Mouse (Mus musculus): Measurements from ENCODE around the gene Sorcs2. TPM values are rescaled to one million over a fixed set of nuclear protein-coding genes. Genes with fewer than 3 reads are reported as not detected.

Gene Sorcs2
- polyA plus RNA-seq, 1 experiment from 2014 or later, result 14.8 TPM

DNA sequence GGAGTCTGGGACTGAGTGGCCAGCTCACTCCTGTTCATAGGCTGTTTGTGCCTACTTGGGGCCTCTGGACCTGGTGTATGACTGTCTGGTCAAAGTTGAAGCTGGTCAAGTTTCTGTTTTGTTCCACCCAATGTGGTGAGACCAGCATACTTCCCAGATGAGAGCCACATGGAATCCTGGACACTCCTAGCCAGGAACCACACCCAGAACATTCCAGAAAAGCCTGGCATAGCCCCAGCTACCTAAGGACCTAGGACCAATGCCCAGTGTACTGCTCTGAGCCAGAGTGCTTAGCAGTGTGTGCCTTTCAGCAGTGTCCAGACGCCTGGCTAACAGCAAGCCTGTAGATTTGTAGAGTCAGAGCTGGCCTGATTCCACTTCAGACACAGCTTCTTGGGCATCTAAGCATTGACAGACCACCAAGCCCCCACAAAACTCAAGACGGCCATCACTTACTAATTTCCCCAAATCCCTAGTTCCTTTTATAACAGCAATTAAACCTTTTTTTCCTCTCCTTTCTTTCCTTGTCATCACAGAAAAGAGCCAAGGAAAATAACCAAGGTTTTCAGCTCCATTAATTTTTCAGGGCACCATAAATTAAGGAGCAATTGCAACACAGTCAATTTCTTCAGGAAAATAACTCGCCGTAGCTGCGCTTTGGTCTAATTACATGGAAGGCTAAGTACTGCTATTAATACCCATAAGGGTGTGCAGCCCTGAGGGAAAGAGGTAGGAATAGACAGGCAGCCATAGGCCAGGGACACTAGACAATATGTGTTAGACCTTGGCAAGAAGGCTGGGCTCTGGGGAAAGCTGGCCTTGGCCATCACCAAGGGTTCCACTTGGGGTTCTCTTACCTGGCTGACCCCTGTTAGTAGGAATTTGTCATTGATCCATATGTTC, 322.5 kb downstream of the Sorcs2 start:
- Histone ChIP-seq H3K9me3 (no peaks in the 10 kb centered on the region), H3K9ac (no peak overlapping the region), H3K36me3 (no peaks in the 10 kb centered on the region), H3K27ac (no peak overlapping the region), H3K4me3 (no peak overlapping the region), H3K27me3 (no peaks in the 10 kb centered on the region), H3K4me1 (no peaks in the 10 kb centered on the region), H3K4me2 (no peak overlapping the region)
- no peak for ATAC-seq (ENCODE audit: insufficient number of reproducible peaks, insufficient read depth, low FRiP score, low TSS enrichment, low read depth)
- WGBS, result 82% methylated on average over 5 of the region's 5 CpGs

DNA sequence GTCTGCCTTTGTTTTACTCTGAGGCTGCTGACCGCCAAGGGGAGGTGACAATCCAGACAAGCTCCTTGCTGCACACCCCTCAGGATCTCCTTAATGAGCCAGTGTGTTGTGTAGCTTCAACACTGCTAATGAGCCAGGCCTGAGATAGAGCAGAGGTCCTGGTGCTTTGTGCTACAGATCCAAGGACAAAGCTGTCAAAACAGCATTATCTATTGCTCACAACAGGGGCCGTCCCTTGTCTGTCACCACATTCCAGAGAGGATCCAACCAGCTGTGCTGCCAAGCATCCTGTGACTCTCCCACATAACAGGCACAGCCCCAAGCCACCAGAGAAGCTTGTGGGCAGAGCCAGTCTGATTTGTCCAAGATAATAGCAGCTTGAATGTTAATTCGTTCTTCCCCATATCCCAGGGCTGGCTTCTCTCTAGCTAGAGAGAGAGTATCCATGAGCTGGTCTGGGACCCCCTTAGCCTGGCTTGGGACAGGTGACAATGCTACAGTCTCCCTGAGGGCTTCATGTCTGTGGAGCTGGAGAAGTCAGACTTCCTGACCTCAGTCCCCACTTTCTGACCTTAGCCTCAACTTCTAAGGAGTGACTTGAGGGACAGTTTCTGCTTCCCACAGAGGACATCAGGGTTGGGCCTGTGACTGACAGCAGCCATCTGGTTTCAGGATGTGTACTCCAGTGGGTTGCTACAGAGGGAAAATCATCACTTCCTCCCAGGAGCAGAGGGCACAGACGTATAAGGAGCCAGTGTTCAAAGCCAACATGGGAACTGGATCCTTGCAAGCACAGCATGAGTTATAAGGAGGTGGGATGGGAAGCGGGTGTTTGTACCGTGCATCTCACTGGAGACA, 328.2 kb downstream of the Sorcs2 start:
- Histone ChIP-seq H3K36me3 (no peaks in the 10 kb centered on the region), H3K9me3 (no peaks in the 10 kb centered on the region), H3K27me3 (no peaks in the 10 kb centered on the region), H3K27ac (no peak overlapping the region), H3K9ac (no peak overlapping the region), H3K4me1 (peaks cover 22% of the 10 kb centered on the region), H3K4me2 (no peak overlapping the region), H3K4me3 (no peak overlapping the region)
- no peak for ATAC-seq (ENCODE audit: insufficient number of reproducible peaks, insufficient read depth, low FRiP score, low TSS enrichment, low read depth)
- WGBS, result 43% methylated on average over 6 of the region's 6 CpGs

DNA sequence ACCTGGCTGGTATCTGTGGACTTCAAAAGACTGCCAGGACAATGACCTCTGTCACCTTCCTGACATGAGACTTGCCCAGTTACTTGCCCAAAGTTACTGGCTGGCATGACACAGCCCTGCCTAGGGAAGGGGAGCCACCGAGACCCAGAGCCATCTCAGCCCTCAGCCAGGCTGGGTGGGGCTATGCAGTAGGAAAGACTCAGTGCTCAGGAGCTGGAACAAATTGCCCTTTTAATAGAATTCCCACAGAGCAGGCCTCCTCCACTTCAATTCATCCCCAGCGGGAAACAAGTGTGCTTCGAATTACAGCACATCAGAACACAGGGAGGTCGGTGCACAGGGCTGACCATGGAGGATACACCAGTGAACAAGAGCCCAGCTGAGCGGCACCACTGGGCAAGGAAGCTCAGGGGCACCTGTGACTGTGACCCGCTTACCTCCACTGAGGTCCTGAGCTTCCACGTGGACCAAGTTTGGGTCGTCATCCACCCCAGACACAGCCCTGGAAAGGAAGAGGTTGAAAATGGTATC, 330.2 kb downstream of the Sorcs2 start:
- 30% methylated on average over 8 of the region's 8 CpGs for WGBS
- Histone ChIP-seq H3K27ac (no peak overlapping the region), H3K9ac (no peak overlapping the region)

DNA sequence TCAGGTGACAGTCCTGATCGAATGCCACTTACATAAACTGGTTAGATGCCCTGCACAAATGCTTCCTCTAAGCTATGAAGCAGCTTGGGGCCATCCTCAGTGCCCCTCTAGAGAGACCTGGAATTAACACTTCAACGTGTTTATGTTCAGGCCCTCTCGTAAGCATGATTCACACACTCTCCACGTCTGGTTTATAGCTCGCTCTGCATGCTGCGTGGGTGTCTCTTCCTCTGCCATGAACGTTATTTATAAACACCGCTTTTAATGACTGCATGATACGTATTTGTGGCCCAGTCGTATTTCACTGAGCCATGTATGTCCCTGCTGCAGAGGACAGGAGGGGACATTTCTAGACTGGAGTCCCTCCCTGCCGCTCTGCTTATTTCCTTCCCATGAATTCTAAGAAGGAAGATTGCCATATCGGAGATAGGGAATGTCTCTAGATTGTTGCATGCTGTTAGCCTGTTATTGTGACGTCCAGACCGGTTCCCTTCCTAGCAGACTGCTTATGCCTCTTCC, 340.1 kb downstream of the Sorcs2 start:
- no peaks in the 10 kb centered on the region for H3K9me3 ChIP-seq
- peaks cover 14% of the 10 kb centered on the region; the same call in 1 of the 2 replicates for H3K36me3 ChIP-seq
- no peak overlapping the region for H3K4me2 ChIP-seq
- ATAC-seq (ENCODE audit: insufficient number of reproducible peaks, insufficient read depth, low FRiP score, low TSS enrichment, low read depth), result no peak
- no peak overlapping the region for H3K4me3 ChIP-seq
- WGBS, result 88% methylated on average over 14 of the region's 14 CpGs
- H3K4me1 ChIP-seq, result no peaks in the 10 kb centered on the region
- no peak overlapping the region for H3K9ac ChIP-seq
- H3K27ac ChIP-seq, result no peak overlapping the region
- H3K27me3 ChIP-seq, result no peaks in the 10 kb centered on the region

More for the DNA sequence above, 330.2 kb downstream of the Sorcs2 start:
- Histone ChIP-seq H3K9me3 (no peaks in the 10 kb centered on the region), H3K36me3 (no peaks in the 10 kb centered on the region), H3K4me2 (no peak overlapping the region), H3K4me1 (peaks cover 22% of the 10 kb centered on the region), H3K27me3 (no peaks in the 10 kb centered on the region), H3K4me3 (no peak overlapping the region)
- ATAC-seq (ENCODE audit: insufficient number of reproducible peaks, insufficient read depth, low FRiP score, low TSS enrichment, low read depth), result no peak

DNA sequence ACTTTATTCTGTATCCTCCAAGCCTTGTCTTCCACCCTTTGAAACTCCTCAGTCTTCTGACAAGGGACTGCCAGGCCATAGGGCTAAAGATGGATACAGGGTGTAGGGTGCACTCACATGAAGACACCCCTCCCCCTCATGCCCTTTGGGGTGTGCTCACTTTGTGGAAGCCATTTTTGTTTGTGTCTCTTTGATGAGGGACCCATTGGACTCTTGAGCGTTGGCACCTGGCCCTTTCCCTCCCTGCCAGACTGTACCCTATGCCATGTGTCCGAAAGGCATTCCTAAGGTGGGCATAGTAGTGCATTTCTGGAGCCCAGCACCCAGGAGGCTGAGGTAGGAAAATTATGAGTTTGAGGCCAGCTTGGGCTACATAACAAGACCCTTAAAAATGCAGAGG, 341.0 kb downstream of the Sorcs2 start:
- WGBS, result 88% methylated on average over 2 of the region's 2 CpGs
- Histone ChIP-seq H3K36me3 (peaks cover 14% of the 10 kb centered on the region; the same call in 1 of the 2 replicates), H3K4me3 (no peak overlapping the region), H3K27me3 (no peaks in the 10 kb centered on the region), H3K9ac (no peak overlapping the region), H3K27ac (no peak overlapping the region), H3K4me2 (no peak overlapping the region), H3K4me1 (no peaks in the 10 kb centered on the region), H3K9me3 (no peaks in the 10 kb centered on the region)
- ATAC-seq (ENCODE audit: insufficient number of reproducible peaks, insufficient read depth, low FRiP score, low TSS enrichment, low read depth), result no peak

DNA sequence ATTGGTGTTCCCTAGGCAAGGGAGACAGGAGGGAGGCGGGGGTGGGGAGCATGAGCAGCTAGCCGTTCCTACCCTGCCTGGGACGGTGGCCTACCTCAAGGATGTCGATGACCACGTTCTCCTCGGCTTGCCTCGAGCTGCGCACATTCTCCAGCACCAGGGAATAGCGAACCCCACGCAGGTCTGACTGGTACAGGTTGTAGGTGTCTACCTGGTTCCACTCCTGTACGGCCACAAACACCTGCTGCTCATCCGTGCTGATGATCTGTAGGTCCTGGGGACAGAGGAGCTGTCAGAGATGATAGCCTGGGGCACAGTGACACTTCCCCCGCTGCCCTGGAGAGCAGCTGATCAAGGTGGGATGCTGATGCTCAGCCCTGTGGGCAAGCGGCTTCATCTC, 342.1 kb downstream of the Sorcs2 start:
- ATAC-seq (ENCODE audit: insufficient number of reproducible peaks, insufficient read depth, low FRiP score, low TSS enrichment, low read depth), result no peak
- no peak overlapping the region for H3K4me2 ChIP-seq
- no peak overlapping the region for H3K9ac ChIP-seq
- WGBS, result 86% methylated on average over 14 of the region's 14 CpGs
- H3K9me3 ChIP-seq, result no peaks in the 10 kb centered on the region
- H3K27ac ChIP-seq, result no peak overlapping the region
- peaks cover 14% of the 10 kb centered on the region; the same call in 1 of the 2 replicates for H3K36me3 ChIP-seq
- no peak overlapping the region for H3K4me3 ChIP-seq
- no peaks in the 10 kb centered on the region for H3K27me3 ChIP-seq
- H3K4me1 ChIP-seq, result no peaks in the 10 kb centered on the region

DNA sequence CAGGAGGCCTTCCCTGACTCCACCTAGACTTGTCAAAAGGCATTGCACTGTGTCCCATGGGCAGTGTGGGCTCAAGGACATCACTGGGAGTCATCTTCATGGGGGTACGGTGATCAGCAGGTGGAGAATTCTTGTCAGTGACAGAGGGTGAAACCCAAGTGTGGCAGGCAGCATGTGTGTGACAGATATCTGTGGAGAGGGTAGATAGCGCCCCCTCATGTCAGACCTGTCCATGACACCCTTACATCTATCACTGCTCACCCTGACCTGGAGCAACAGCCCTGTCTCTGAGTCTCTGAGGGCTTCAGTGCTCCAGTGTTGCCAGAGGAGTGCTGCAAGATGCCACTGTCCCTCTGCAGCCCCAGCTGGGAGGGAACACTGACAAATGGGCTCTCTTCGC, 343.4 kb downstream of the Sorcs2 start:
- Histone ChIP-seq H3K4me2 (no peak overlapping the region), H3K36me3 (peaks cover 4% of the 10 kb centered on the region; the same call in 1 of the 2 replicates), H3K9ac (no peak overlapping the region), H3K27ac (no peak overlapping the region), H3K9me3 (no peaks in the 10 kb centered on the region), H3K4me1 (no peaks in the 10 kb centered on the region), H3K4me3 (no peak overlapping the region), H3K27me3 (no peaks in the 10 kb centered on the region)
- 79% methylated on average over 3 of the region's 3 CpGs for WGBS
- ATAC-seq (ENCODE audit: insufficient number of reproducible peaks, insufficient read depth, low FRiP score, low TSS enrichment, low read depth), result no peak

DNA sequence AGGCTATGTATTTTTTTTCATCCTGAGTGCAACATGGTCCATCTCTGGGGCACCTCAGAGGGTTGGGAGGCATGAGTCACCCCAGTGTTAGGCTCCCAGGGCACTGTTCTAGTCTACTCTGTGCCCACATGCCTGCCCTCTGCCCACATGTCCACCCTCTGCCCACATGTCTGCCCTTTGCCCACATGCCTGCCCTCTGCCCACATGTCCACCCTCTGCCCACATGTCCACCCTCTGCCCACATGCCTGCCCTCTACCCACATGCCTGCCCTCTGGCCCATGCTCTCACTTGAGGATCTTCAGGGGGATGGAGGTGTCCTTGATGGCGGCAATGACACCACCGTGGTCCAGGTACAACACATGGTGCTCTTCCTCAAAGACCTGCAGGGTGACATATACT, 354.8 kb downstream of the Sorcs2 start:
- Histone ChIP-seq H3K4me3 (no peak overlapping the region), H3K9ac (no peak overlapping the region), H3K4me2 (no peak overlapping the region), H3K27me3 (no peaks in the 10 kb centered on the region), H3K36me3 (no peaks in the 10 kb centered on the region), H3K4me1 (peaks cover 19% of the 10 kb centered on the region), H3K9me3 (no peaks in the 10 kb centered on the region), H3K27ac (no peak overlapping the region)
- ATAC-seq (ENCODE audit: insufficient number of reproducible peaks, insufficient read depth, low FRiP score, low TSS enrichment, low read depth), result no peak
- WGBS, result 94% methylated on average over 2 of the region's 2 CpGs

DNA sequence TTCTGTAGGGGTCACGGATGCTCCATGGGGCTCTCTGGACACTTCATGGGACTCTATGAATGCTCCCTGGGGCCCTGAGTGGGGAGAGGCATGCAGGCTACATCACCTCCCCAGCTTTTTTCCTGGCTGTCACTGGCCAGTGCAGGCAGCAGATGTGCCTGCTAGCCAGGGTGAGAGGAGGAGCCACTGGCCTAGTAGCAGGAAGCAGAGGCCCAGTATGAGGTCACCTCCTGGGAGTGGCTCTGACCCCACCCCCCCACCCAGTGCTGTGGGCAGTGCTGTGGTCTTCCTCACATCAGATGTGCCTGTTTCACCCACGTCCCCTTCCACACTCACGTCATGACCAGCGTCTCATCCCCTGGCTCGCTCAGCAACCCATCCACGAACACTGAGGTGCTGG, 356.2 kb downstream of the Sorcs2 start:
- no peak for ATAC-seq (ENCODE audit: insufficient number of reproducible peaks, insufficient read depth, low FRiP score, low TSS enrichment, low read depth)
- Histone ChIP-seq H3K27ac (peak overlapping the region; percentile 58; the same call in 1 of the 2 replicates), H3K36me3 (peaks cover 13% of the 10 kb centered on the region), H3K4me3 (no peak overlapping the region), H3K27me3 (no peaks in the 10 kb centered on the region), H3K4me1 (peaks cover 19% of the 10 kb centered on the region), H3K4me2 (no peak overlapping the region), H3K9me3 (no peaks in the 10 kb centered on the region), H3K9ac (0 out of 2 replicates have a peak overlapping the region, but pooled peaks have one; percentile 21)
- WGBS, result 82% methylated on average over 6 of the region's 6 CpGs

DNA sequence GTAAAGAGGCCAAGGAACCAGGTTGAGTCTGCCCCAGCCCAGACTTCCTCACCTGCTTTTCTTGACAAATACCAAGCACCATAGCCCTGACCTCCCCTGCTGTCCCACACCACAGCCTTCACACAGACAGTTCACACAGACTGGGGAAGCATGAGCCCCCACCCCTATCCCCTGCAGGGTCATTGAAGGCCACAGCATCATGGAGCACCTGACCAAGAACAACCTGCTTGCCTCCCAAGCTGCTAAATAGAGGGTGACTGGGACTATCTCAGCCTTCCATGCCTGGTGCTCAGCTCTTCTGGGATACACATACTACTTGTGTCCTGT, 356.7 kb downstream of the Sorcs2 start:
- Histone ChIP-seq H3K4me1 (peaks cover 19% of the 10 kb centered on the region), H3K4me2 (peak overlapping the region; percentile 11), H3K9me3 (no peaks in the 10 kb centered on the region), H3K9ac (0 out of 2 replicates have a peak overlapping the region, but pooled peaks have one; percentile 21), H3K36me3 (peaks cover 13% of the 10 kb centered on the region), H3K27ac (peak overlapping the region; percentile 58), H3K4me3 (no peak overlapping the region), H3K27me3 (no peaks in the 10 kb centered on the region)
- ATAC-seq (ENCODE audit: insufficient number of reproducible peaks, insufficient read depth, low FRiP score, low TSS enrichment, low read depth), result no peak

DNA sequence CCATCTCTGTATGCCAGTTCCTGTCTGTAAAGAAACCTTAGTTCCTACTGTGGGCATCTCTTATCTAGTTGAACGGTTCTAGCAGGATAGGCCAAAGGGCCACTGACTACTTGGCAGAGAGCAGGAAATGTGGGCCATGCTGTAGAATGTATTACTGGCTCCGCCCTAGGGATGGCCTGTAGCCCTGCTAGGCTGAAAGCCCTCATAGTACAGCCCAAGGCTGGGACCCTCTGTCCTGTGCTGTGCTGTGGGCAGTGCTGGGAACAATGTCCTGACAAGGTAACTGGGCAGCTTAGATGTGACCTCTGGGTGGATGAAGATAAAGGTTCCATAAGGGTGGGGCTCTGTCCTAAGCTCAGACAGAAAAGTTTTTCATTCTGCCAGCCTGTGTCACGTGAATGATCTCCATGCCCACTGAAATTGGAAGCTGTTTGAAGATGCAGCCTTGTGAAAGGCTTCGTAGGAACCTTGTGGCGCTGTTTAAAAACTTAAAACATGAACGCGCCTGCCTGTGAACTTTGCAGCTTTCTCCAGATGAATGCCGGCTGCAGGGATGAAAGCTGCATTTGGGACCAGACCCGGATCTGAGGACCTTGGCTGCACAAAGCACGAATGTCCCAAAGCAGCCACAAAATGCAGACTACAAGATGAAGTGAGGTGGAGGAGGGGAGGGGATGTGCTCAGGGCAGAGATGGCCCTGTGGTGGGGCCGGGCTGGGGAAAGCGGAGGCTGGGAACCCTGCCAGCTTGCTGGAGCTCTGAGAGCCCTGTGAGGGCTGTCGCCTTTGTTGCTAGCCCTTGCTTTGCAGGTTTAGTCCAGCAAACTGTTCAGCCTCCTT, 357.3 kb downstream of the Sorcs2 start:
- H3K9ac ChIP-seq, result no peak overlapping the region
- 0 out of 2 replicates have a peak, but pooled peaks have one; percentile 49 for ATAC-seq (ENCODE audit: insufficient number of reproducible peaks, insufficient read depth, low FRiP score, low TSS enrichment, low read depth)

More for the DNA sequence above, 357.3 kb downstream of the Sorcs2 start:
- H3K4me1 ChIP-seq, result peaks cover 19% of the 10 kb centered on the region
- H3K27ac ChIP-seq, result peak overlapping the region; percentile 58
- peak overlapping the region; percentile 11 for H3K4me2 ChIP-seq
- no peaks in the 10 kb centered on the region for H3K27me3 ChIP-seq
- peaks cover 13% of the 10 kb centered on the region for H3K36me3 ChIP-seq
- 57% methylated on average over 13 of the region's 13 CpGs for WGBS
- H3K4me3 ChIP-seq, result no peak overlapping the region
- no peaks in the 10 kb centered on the region for H3K9me3 ChIP-seq

Data from embryonic facial prominence, embryonic 13.5 days (tissue).